Mouse (Mus musculus) kidney, adult 2 months (tissue): ENCODE results near the gene Cyp2a4. TPM values are rescaled to one million over a fixed set of nuclear protein-coding genes. Genes with fewer than 3 reads are reported as not detected.
"Not testable (repeated sequence)": the region's sequence is repeated elsewhere in the genome, so short reads cannot be mapped to it uniquely, and the experiment has no call there.

ENCODE experiments used
- DNase-seq: peaks from one replicate; pipeline ENCODE4 v3.0.0; 2021
- H3K27ac ChIP-seq: fragments of 200-500 bp; 2 replicates; pipeline ENCODE4 v1.5.1; 2012; ENCODE audit warnings: low read depth, low read length, control low read depth, inconsistent platforms; ENCODE audit not compliant: insufficient read depth
- H3K27me3 ChIP-seq: fragments of 200-500 bp; replicated peaks from 2 replicates; pipeline ENCODE4 v1.6.1; 2012; ENCODE audit warnings: mild to moderate bottlenecking, moderate library complexity, low read length, inconsistent platforms; ENCODE audit not compliant: control insufficient read depth, insufficient read depth
- H3K36me3 ChIP-seq: fragments of 200-500 bp; 2 replicates; pipeline ENCODE4 v1.6.1; 2012; ENCODE audit warnings: mild to moderate bottlenecking, moderate library complexity, low read length, inconsistent platforms; ENCODE audit not compliant: control insufficient read depth, insufficient read depth
- H3K4me1 ChIP-seq: fragments of 200-500 bp; 2 replicates; pipeline ENCODE4 v1.6.1; 2011; ENCODE audit warnings: low read length; ENCODE audit not compliant: control insufficient read depth, insufficient read depth
- H3K4me3 ChIP-seq: fragments of 200-500 bp; 2 replicates; pipeline ENCODE4 v1.5.1; 2011; ENCODE audit warnings: mild to moderate bottlenecking, low read depth, low read length, control low read depth; ENCODE audit not compliant: insufficient read depth
- CTCF ChIP-seq: fragments of 200-500 bp; conservative IDR thresholded peaks from 2 replicates; pipeline ENCODE4 v1.5.1; 2011; ENCODE audit warnings: low read depth, mild to moderate bottlenecking, control low read depth, low read length, moderate library complexity, mixed read lengths; ENCODE audit not compliant: insufficient read depth, insufficient read length
- WGBS: fragments of 180-500 bp; shearing (Covaris S2); methylation state at CpG from one replicate; pipeline ENCODE4 v1.1.7; 2018; 5-methylcytosine and 5-hydroxymethylcytosine counted together
- polyA plus RNA-seq: library from polyadenylated mRNA; depleted of rRNA; stranded (reverse); fragments of >200 nt; gene quantifications from 2 replicates; pipeline ENCODE4 v1.2.3, GENCODE M21; 2012; rRNA removed

The Cyp2a4 gene
- polyA plus RNA-seq: 124 and 185 TPM in 2 replicates

GRCm38 (mm10) chr7:26306926-26307325 lies at the start of gene Cyp2a4:
Cyp2a4 (plus strand) TSS chr7:26307169.
- not testable (repeated sequence) for H3K4me3 ChIP-seq, H3K36me3 ChIP-seq, H3K27ac ChIP-seq, H3K27me3 ChIP-seq, H3K4me1 ChIP-seq
- 56% methylated on average over 2 of the region's 2 CpGs for WGBS
- peak; percentile 55 for DNase-seq

- WGBS: 62% methylated on average over 1 of the region's 1 CpGs
- not testable (repeated sequence) for DNase-seq, H3K4me3 ChIP-seq
Measured at GRCm38 (mm10) chr7:26260034-26260433, 46.9 kb upstream of the Cyp2a4 start, which contains the start of gene Vmn1r184. Vmn1r184 (plus strand) TSS chr7:26260334.

GRCm38 (mm10) chr7:26303429-26304166 lies 3.4 kb upstream of the Cyp2a4 start:
- not testable (repeated sequence) for H3K4me1 ChIP-seq
- WGBS: 80% methylated on average over 8 of the region's 8 CpGs

More at GRCm38 (mm10) chr7:26260034-26260433, 46.9 kb upstream of the Cyp2a4 start, which contains the start of gene Vmn1r184:
- H3K27ac ChIP-seq, H3K4me1 ChIP-seq, H3K27me3 ChIP-seq, H3K36me3 ChIP-seq: not testable (repeated sequence)

GRCm38 (mm10) chr7:26311786-26312185 lies 4.8 kb downstream of the Cyp2a4 start:
- H3K27me3 ChIP-seq, H3K36me3 ChIP-seq, H3K4me3 ChIP-seq, H3K4me1 ChIP-seq: not testable (repeated sequence)
- 59% methylated on average over 4 of the region's 4 CpGs for WGBS
- peak overlapping the region; percentile 64; the same call in 1 of the 2 replicates for H3K27ac ChIP-seq
- DNase-seq: peak; percentile 56

More at GRCm38 (mm10) chr7:26303429-26304166, 3.4 kb upstream of the Cyp2a4 start:
- H3K27me3 ChIP-seq, H3K27ac ChIP-seq, H3K36me3 ChIP-seq, H3K4me3 ChIP-seq, DNase-seq: not testable (repeated sequence)

- WGBS: 86% methylated on average over 2 of the region's 2 CpGs
Measured at GRCm38 (mm10) chr7:26315194-26315593, 8.2 kb downstream of the Cyp2a4 start.

GRCm38 (mm10) chr7:26315809-26316208 lies 8.8 kb downstream of the Cyp2a4 start:
- not testable (repeated sequence) for H3K4me1 ChIP-seq, H3K27ac ChIP-seq, H3K36me3 ChIP-seq, H3K27me3 ChIP-seq, H3K4me3 ChIP-seq
- WGBS: 67% methylated on average over 4 of the region's 4 CpGs
- DNase-seq: peak; percentile 9

More at GRCm38 (mm10) chr7:26315194-26315593, 8.2 kb downstream of the Cyp2a4 start:
- not testable (repeated sequence) for H3K27ac ChIP-seq, H3K36me3 ChIP-seq, DNase-seq, H3K4me3 ChIP-seq, H3K4me1 ChIP-seq, H3K27me3 ChIP-seq

- H3K36me3 ChIP-seq, H3K4me1 ChIP-seq, H3K27ac ChIP-seq, H3K27me3 ChIP-seq, H3K4me3 ChIP-seq: not testable (repeated sequence)
- peak; percentile 41 for TF ChIP-seq CTCF
- WGBS: 55% methylated on average over 3 of the region's 3 CpGs
- peak; percentile 34 for DNase-seq
Measured at GRCm38 (mm10) chr7:26320361-26320760, 13.4 kb downstream of the Cyp2a4 start.

- H3K27me3 ChIP-seq, H3K27ac ChIP-seq, DNase-seq, H3K36me3 ChIP-seq, H3K4me3 ChIP-seq, H3K4me1 ChIP-seq: not testable (repeated sequence)
Measured at GRCm38 (mm10) chr7:26350177-26350576, 43.2 kb downstream of the Cyp2a4 start.

GRCm38 (mm10) chr7:26352258-26352657 lies 45.3 kb downstream of the Cyp2a4 start:
- not testable (repeated sequence) for H3K27ac ChIP-seq, H3K4me3 ChIP-seq, H3K27me3 ChIP-seq, DNase-seq, H3K36me3 ChIP-seq, H3K4me1 ChIP-seq
- WGBS: 74% methylated on average over 3 of the region's 3 CpGs

- H3K4me1 ChIP-seq, H3K4me3 ChIP-seq, H3K36me3 ChIP-seq, DNase-seq, H3K27ac ChIP-seq, H3K27me3 ChIP-seq: not testable (repeated sequence)
- WGBS: 94% methylated on average over 6 of the region's 6 CpGs
Measured at GRCm38 (mm10) chr7:26356719-26357118, 49.8 kb downstream of the Cyp2a4 start.
